Mouse (Mus musculus) adrenal gland, postnatal 4 days (tissue): ENCODE measurements around the gene Nf2. TPM values are rescaled to one million over a fixed set of nuclear protein-coding genes. Genes with fewer than 3 reads are reported as not detected.
"Not testable (repeated sequence)": the region's sequence is repeated elsewhere in the genome, so short reads cannot be mapped to it uniquely, and the experiment has no call there.

Source experiments
- DNase-seq, 2 experiments: peaks; one replicate each; pipeline ENCODE4 v3.0.0; 2021 to 2022; ENCODE audit warnings: low spot score in 2 of 2, mixed read lengths in 2 of 2
- total RNA-seq, 2 experiments: library from RNA; stranded (reverse); gene quantifications; 2 replicates each; pipeline ENCODE4 v1.2.3; 2021

Nf2 gene
- total RNA-seq, 2 experiments from 2014 or later, result 85.2 to 90.4 TPM

- no peak for DNase-seq
These were observed 46.3 kb downstream of the Nf2 start for GRCm38 (mm10) chr11:4803008-4803407.

DNA sequence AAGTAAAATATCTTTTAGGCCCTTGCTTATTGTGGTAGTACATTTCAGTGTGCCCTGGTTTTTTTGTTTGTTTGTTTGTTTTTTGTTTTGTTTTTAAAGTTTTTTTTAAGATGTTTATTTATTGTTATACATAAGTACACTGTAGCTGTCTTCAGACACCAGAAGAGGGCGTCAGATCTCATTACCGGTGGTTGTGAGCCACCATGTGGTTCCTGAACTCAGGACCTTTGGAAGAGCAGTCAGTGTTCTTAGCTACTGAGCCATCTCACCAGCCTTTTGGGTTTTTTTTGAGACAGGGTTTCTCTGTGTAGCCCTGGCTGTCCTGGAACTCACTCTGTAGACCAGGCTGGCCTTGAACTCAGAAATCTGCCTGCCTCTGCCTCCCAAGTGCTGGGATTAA lies 46.9 kb downstream of the Nf2 start:
- DNase-seq, result not testable (repeated sequence)

DNA sequence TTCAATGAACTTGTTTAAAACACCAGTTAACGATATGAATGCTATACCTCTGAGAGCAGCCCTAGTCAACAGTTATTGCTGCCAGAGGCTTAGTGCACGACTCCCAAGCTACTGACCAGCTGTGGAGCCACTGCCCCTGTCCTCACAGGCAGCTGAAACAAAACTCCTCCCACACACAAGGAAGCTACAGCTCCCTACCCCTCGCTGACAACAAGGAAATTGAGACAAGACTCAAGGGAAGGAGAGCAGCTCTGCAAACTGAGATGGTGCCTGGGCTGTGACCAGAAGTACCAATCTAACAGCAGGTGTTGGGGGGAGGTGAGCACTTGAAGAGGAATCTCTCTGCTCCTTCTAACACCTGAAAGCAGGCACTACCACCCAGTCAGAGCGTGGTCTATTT lies 48.7 kb downstream of the Nf2 start:
- no peak for DNase-seq

- DNase-seq, result no peak
These were observed 56.3 kb downstream of the Nf2 start for GRCm38 (mm10) chr11:4793006-4793405.

- no peak for DNase-seq
These were observed 57.8 kb downstream of the Nf2 start for GRCm38 (mm10) chr11:4791549-4791948.

- no peak for DNase-seq
These were observed 59.6 kb downstream of the Nf2 start for GRCm38 (mm10) chr11:4789691-4790090.

- DNase-seq, result no peak
These were observed 64.7 kb downstream of the Nf2 start for GRCm38 (mm10) chr11:4784629-4785142.

DNA sequence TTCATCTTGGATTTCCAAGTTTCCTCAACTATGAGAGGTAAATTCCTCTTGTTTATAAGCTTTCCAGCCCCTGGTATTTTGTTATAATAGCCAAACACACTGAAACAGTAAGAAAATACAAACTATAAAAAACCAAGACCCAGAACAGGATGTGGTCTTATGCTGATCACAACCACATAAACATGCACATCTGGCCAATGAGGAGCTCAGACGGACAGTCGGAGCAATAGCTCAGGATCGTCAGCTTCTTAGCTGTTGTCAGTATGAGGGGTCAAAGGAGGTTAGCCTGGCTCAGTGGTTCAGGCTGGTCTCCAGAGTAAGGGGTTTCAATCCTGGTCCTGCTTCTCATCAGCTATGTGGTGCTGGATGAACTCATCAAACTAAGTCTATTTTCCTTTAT lies 66.2 kb downstream of the Nf2 start:
- no peak for DNase-seq

DNA sequence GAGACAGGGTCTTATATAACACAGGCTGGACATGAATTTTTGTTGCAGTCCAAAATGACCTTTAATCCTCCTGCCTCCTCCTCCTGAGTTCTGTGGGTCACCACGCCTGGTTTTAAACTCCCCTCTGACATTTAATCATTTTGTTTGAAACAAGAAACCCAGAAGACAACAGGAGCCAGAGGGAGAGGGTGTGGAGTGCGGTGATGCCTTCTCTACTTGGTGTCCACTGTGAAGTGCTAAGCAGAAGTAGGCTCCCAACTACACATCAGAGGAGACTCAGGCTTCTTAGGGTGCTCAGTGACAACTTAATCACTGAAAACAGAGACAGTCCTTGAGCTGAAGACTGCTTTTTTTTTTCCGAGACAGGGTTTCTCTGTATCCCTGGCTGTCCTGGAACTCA lies 68.4 kb downstream of the Nf2 start:
- no peak for DNase-seq

DNA sequence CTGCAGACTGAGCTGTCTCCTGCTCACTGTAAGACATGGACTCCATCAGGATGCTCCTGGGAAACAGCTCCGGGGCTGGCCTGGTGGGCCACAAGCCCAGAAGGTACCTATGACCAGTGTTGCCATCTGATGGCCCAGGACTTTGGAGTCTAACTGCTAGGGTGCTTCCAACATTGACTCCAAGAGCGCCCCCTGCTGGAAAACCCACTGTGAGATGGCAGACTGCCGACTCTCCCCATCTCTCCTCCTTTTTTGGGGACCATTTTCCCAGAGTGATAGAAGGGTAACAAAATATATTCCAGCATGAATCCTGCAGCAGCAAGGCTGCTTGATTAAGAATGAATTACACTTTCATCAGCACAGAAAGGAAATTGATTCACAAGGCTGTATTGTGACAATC lies 76.4 kb downstream of the Nf2 start:
- DNase-seq, result peak; percentile 29 to 46

DNA sequence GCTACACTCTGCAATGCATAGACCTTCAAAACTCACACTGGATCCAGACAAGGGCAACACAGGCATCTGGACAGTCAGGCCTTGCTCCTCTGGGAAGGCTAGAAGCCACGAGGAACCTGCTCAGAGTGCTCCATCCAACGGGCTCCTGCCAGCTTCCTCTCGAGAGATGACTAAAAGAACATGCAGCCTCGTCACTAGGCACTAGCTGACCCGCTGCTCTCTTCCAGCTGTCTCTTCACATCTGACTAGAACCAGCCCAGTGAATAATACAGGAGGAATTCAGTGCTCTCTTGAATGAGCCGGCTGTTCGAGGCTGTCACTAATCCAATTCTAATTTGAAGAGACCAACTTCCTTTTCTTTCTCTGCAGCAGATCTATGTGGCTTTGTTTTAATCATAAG lies 77.6 kb downstream of the Nf2 start:
- no peak for DNase-seq

DNA sequence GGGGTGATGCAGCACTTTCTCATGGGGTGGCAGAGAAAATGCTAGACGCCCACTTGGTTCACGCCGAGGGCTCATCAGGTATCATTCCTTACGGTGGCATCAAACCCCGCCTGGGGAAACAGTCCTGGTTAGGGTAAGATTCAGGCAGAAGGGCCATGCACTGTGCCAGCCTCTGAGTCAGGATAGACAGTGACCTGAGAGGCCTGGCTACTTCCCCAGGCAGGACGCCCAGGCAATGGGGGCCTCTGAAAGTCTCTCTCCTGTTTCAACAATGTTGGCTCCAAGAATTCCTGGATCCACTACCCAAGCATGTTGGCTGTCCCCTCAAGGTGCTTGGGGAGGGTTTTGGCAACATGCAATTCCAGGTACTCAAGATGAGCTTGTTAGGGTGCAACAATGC lies 79.5 kb downstream of the Nf2 start:
- DNase-seq, result no peak

GRCm38 (mm10) chr11:4769293-4769692 lies 80.0 kb downstream of the Nf2 start:
- DNase-seq, result no peak

GRCm38 (mm10) chr11:4768399-4768798 lies 80.9 kb downstream of the Nf2 start:
- no peak for DNase-seq

DNA sequence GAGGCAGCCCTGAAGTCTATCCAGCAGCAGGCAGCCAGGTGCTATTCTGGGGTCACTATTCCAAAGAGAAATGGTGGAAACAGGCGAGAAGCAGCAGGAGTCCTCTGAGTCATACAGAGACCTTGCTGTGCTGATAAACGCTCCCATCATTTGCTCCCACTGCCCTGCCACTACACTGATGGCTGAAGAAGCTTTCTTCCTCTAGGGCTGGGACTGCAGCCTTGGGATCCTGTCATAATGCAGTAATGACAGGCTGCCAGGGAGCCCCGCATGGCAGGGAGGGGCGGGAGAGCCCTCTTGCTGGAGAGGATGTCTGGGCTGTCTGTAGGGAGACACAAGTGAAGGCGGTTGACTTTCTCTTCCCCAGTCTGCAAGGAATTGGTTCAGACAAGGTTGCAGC lies 84.9 kb downstream of the Nf2 start:
- peak in 1 of 2 experiments; percentile 28 for DNase-seq

- DNase-seq, result no peak
These were observed 85.7 kb downstream of the Nf2 start for GRCm38 (mm10) chr11:4763631-4764030.

DNA sequence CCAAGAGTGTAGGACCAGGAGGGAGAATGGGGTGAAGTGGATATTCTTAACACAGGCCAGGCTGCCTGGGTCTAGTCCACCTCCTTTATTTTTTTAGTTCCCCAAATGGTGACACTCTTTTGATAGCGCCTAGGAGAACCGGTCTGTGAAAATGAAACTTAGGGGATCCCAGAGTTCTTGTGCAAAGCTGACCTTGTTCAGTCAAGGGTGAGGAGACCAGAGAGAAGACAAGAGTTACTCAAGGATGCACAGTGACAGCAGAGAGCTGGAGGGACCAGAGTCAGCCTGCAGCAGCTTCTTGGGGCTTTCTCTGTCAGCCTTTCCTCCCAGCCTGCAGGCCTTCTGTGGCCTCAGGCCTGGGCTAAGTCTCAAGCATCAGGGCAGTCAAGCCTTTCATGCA lies 86.8 kb downstream of the Nf2 start:
- DNase-seq, result no peak

GRCm38 (mm10) chr11:4761991-4762390 lies 87.3 kb downstream of the Nf2 start:
- no peak for DNase-seq

GRCm38 (mm10) chr11:4760438-4760837 lies 88.9 kb downstream of the Nf2 start:
- DNase-seq, result no peak

DNA sequence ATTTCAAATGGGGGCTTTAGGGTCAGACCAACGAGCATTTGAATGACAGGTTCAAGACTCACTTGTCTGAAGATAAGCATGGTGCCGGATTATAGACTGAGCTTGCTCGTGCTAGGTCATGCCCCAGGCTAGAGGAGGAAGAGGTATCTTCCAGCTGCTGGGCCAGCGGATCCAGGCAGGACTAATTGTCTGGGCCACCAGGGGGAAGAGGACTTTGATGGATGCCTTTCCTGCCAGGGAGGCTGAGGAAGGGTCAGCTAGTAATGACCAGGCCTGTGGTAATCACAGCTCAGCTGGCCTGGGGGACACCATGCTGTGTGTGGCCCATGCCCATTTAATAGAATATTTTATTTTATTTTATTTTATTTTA lies 91.6 kb downstream of the Nf2 start:
- DNase-seq, result no peak

- no peak for DNase-seq
These were observed 92.2 kb downstream of the Nf2 start for GRCm38 (mm10) chr11:4756984-4757788.

DNA sequence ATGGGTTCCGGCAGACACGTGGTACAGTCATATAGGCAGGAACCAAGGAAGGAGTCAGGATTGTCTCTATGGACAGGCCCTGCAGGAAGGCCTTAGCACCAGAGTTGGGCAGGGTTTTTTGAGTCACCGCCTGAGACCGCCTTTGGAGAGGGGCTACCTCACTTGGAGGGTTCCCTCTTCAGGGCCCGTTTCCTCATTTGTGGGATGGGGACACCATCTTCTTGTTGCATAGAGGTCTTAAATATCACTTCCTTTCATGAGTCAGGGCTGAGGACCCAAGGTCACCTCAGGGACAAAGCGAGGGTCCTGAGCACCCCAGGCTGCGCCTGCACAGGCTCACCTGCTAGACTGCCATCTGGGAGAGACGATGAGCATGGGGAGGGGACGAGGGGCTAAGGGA lies 92.9 kb downstream of the Nf2 start:
- no peak for DNase-seq

- DNase-seq, result no peak
These were observed 94.5 kb downstream of the Nf2 start for GRCm38 (mm10) chr11:4754867-4755266.
